Mouse (Mus musculus) ES-E14 (cell line): ENCODE data around the gene Mcrip1.

ENCODE experiments used
- CHD2 ChIP-seq: IDR thresholded peaks from 2 replicates; pipeline ENCODE4 v1.6.1; 2014; ENCODE audit warnings: mild to moderate bottlenecking, low read depth, low read length, inconsistent platforms
- MAFK ChIP-seq: IDR thresholded peaks from 2 replicates; pipeline ENCODE4 v1.6.1; 2014; ENCODE audit warnings: mild to moderate bottlenecking, low read depth, low read length, inconsistent platforms; ENCODE audit not compliant: insufficient read depth
- ZC3H11A ChIP-seq: IDR thresholded peaks from 2 replicates; pipeline ENCODE4 v1.6.1; 2012; ENCODE audit warnings: low read depth, mild to moderate bottlenecking, inconsistent platforms, low read length, borderline replicate concordance

GRCm38 (mm10) chr11:120578024-120578693 lies 28.6 kb upstream of the Mcrip1 start:
- TF ChIP-seq MAFK (no peak), ZC3H11A (no peak), CHD2 (no peak)
